Mouse (Mus musculus): ENCODE measurements around the gene Ide. TPM values are rescaled to one million over a fixed set of nuclear protein-coding genes. Genes with fewer than 3 reads are reported as not detected.

Gene Ide
- polyA plus RNA-seq, 1 experiment from 2014 or later: 51.3 TPM

DNA sequence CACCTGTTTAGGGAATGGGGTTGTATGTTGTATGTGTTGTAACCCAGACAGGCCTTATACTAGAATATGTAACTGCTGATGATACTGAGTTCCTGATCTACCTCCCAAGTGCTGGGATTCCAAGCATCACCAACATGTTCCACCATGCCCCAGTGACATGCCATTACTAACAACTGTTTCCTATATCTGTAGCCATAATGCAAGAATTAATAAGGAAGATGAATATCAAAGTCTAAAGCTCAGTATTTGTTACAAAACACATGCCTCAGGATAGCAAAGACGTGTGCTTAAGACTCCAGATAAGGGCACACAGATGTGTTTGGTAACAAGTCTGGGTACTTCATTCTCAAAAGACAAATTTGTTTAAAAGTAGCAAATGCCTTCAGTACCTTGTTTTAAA lies 2.3 kb downstream of the Ide start:
- Histone ChIP-seq H3K9ac (no peak overlapping the region), H3K4me3 (ENCODE audit: low read depth, low read length) (no peak overlapping the region), H3K27ac (ENCODE audit: low read depth) (no peak overlapping the region), H3K9me3 (ENCODE audit: low read depth, low read length) (no peaks in the 10 kb centered on the region), H3K27me3 (ENCODE audit: insufficient read depth, low read length) (no peaks in the 10 kb centered on the region), H3K4me2 (no peak overlapping the region), H3K36me3 (ENCODE audit: insufficient read depth) (no peaks in the 10 kb centered on the region), H3K4me1 (ENCODE audit: insufficient read depth) (no peaks in the 10 kb centered on the region)
- no peak for DNase-seq
- ATAC-seq (ENCODE audit: insufficient read depth): no peak
- 60% methylated on average over 1 of the region's 1 CpGs for WGBS
- no peak for TF ChIP-seq CTCF (IDR thresholded peaks at IDR 0.05; ENCODE audit: low read depth)

DNA sequence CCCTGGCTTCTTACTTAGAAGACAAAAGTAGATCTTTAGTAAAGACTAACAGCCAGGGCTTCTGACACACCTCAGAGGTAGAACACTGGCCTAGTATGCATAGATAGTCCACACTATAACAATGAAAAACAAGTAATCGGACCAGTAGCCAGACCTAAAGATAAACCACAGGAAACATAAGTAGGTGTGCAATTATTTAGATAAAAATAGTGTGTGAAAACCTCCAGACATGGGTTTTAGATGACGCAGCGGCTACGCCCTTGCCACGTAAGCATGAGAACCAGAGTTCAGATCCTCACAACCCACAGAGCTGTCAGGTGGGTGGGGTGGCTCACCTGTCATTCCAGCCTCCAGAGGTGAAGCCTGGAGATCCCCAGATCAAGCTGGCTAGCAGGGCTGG lies 4.3 kb downstream of the Ide start:
- no peak overlapping the region for H3K4me2 ChIP-seq
- H3K27ac ChIP-seq (ENCODE audit: low read depth): no peak overlapping the region
- no peak for TF ChIP-seq CTCF (IDR thresholded peaks at IDR 0.05; ENCODE audit: low read depth)
- peaks cover 1% of the 10 kb centered on the region; the same call in 1 of the 2 replicates for H3K36me3 ChIP-seq (ENCODE audit: insufficient read depth)
- no peaks in the 10 kb centered on the region for H3K4me1 ChIP-seq (ENCODE audit: insufficient read depth)
- no peaks in the 10 kb centered on the region for H3K9me3 ChIP-seq (ENCODE audit: low read depth, low read length)
- DNase-seq (no peak), ATAC-seq (ENCODE audit: insufficient read depth) (no peak)
- WGBS: 86% methylated on average over 5 of the region's 5 CpGs
- no peaks in the 10 kb centered on the region for H3K27me3 ChIP-seq (ENCODE audit: insufficient read depth, low read length)
- H3K9ac ChIP-seq: no peak overlapping the region
- H3K4me3 ChIP-seq (ENCODE audit: low read depth, low read length): no peak overlapping the region

- Histone ChIP-seq H3K27ac (ENCODE audit: low read depth) (no peak overlapping the region), H3K36me3 (ENCODE audit: insufficient read depth) (peaks cover 4% of the 10 kb centered on the region; the same call in 1 of the 2 replicates), H3K27me3 (ENCODE audit: insufficient read depth, low read length) (no peaks in the 10 kb centered on the region), H3K4me1 (ENCODE audit: insufficient read depth) (no peaks in the 10 kb centered on the region), H3K4me3 (ENCODE audit: low read depth, low read length) (no peak overlapping the region), H3K9me3 (ENCODE audit: low read depth, low read length) (no peaks in the 10 kb centered on the region), H3K9ac (no peak overlapping the region), H3K4me2 (no peak overlapping the region)
- TF ChIP-seq CTCF (IDR thresholded peaks at IDR 0.05; ENCODE audit: low read depth): no peak
- ATAC-seq (ENCODE audit: insufficient read depth) (no peak), DNase-seq (no peak)
- 72% methylated on average over 4 of the region's 4 CpGs for WGBS
These were observed 4.9 kb downstream of the Ide start for GRCm38 (mm10) chr19:37332726-37333125.

GRCm38 (mm10) chr19:37327216-37327615 lies 10.4 kb downstream of the Ide start:
- H3K27ac ChIP-seq (ENCODE audit: low read depth): no peak overlapping the region
- H3K27me3 ChIP-seq (ENCODE audit: insufficient read depth, low read length): no peaks in the 10 kb centered on the region
- no peak overlapping the region for H3K4me2 ChIP-seq
- H3K9ac ChIP-seq: no peak overlapping the region
- H3K36me3 ChIP-seq (ENCODE audit: insufficient read depth): peaks cover 4% of the 10 kb centered on the region; the same call in 1 of the 2 replicates
- no peaks in the 10 kb centered on the region for H3K9me3 ChIP-seq (ENCODE audit: low read depth, low read length)
- no peaks in the 10 kb centered on the region for H3K4me1 ChIP-seq (ENCODE audit: insufficient read depth)
- peak; percentile 14 for DNase-seq
- H3K4me3 ChIP-seq (ENCODE audit: low read depth, low read length): no peak overlapping the region
- TF ChIP-seq CTCF (IDR thresholded peaks at IDR 0.05; ENCODE audit: low read depth): no peak
- 71% methylated on average over 5 of the region's 5 CpGs for WGBS
- no peak for ATAC-seq (ENCODE audit: insufficient read depth)

DNA sequence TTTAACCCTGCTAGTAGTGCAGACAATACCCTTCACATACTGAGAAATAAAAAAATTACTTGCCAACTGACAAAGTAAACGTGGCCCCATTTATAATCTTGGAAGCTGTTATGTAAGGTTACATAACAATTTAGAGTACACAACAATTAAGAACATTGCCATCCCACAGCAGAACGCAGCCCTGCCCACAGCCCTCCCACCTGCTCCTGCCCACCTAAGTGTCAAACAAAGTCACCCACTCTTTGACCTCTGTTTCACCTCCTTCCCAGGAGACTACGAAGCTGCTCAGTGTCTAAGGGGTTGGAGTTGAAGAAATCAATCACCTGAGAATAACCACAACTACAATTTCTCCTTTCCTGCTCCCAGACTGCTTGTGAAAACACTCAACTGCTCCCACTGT lies 14.1 kb downstream of the Ide start:
- Histone ChIP-seq H3K9ac (no peak overlapping the region), H3K9me3 (ENCODE audit: low read depth, low read length) (no peaks in the 10 kb centered on the region), H3K4me1 (ENCODE audit: insufficient read depth) (no peaks in the 10 kb centered on the region), H3K4me2 (no peak overlapping the region), H3K36me3 (ENCODE audit: insufficient read depth) (peaks cover 4% of the 10 kb centered on the region; the same call in 1 of the 2 replicates), H3K27me3 (ENCODE audit: insufficient read depth, low read length) (no peaks in the 10 kb centered on the region), H3K4me3 (ENCODE audit: low read depth, low read length) (no peak overlapping the region), H3K27ac (ENCODE audit: low read depth) (no peak overlapping the region)
- TF ChIP-seq CTCF (IDR thresholded peaks at IDR 0.05; ENCODE audit: low read depth): no peak
- 33% methylated on average over 3 of the region's 3 CpGs for WGBS
- DNase-seq (no peak), ATAC-seq (ENCODE audit: insufficient read depth) (no peak)

GRCm38 (mm10) chr19:37320802-37321619 lies 16.6 kb downstream of the Ide start:
- no peak for DNase-seq
- H3K9me3 ChIP-seq (ENCODE audit: low read depth, low read length): no peaks in the 10 kb centered on the region
- H3K27ac ChIP-seq (ENCODE audit: low read depth): no peak overlapping the region
- H3K27me3 ChIP-seq (ENCODE audit: insufficient read depth, low read length): no peaks in the 10 kb centered on the region
- no peak overlapping the region for H3K4me3 ChIP-seq (ENCODE audit: low read depth, low read length)
- peaks cover 5% of the 10 kb centered on the region for H3K36me3 ChIP-seq (ENCODE audit: insufficient read depth)
- TF ChIP-seq CTCF (IDR thresholded peaks at IDR 0.05; ENCODE audit: low read depth): no peak
- whole genome bisulfite sequencing: 73% methylated on average over 16 of the region's 16 CpGs
- no peak overlapping the region for H3K4me2 ChIP-seq
- H3K9ac ChIP-seq: no peak overlapping the region
- no peaks in the 10 kb centered on the region for H3K4me1 ChIP-seq (ENCODE audit: insufficient read depth)
- no peak for ATAC-seq (ENCODE audit: insufficient read depth)

DNA sequence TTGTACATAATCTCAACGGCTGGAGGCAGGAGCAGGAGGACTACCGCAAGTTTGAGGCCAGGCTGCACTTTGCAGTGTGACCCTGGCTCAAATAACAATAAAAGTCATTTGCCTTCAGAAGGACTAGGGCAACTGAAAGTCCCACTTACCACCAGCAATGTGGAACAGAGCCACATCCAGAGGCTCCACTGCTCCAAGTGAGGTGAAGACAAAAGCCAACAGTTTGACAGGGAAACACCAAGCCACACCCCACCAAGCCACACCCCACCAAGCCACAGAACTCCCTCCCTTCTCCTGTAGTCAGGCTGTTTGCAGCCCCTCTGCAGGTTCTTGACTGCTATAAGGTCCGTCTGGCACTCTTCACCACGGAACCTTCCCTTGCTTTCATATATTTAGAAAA lies 20.3 kb downstream of the Ide start:
- H3K27me3 ChIP-seq (ENCODE audit: insufficient read depth, low read length): no peaks in the 10 kb centered on the region
- no peak for TF ChIP-seq CTCF (IDR thresholded peaks at IDR 0.05; ENCODE audit: low read depth)
- H3K4me3 ChIP-seq (ENCODE audit: low read depth, low read length): no peak overlapping the region
- peaks cover 5% of the 10 kb centered on the region for H3K36me3 ChIP-seq (ENCODE audit: insufficient read depth)
- no peaks in the 10 kb centered on the region for H3K9me3 ChIP-seq (ENCODE audit: low read depth, low read length)
- WGBS: 80% methylated on average over 4 of the region's 4 CpGs
- no peak for DNase-seq
- H3K27ac ChIP-seq (ENCODE audit: low read depth): no peak overlapping the region
- no peaks in the 10 kb centered on the region for H3K4me1 ChIP-seq (ENCODE audit: insufficient read depth)
- ATAC-seq (ENCODE audit: insufficient read depth): no peak
- H3K4me2 ChIP-seq: no peak overlapping the region
- no peak overlapping the region for H3K9ac ChIP-seq

Measured in lung, embryonic 14.5 days (tissue).